Mouse (Mus musculus) liver, embryonic 14.5 days (tissue): ENCODE results near the gene Ddah1. TPM values are rescaled to one million over a fixed set of nuclear protein-coding genes. Genes with fewer than 3 reads are reported as not detected.

Source experiments
- ATAC-seq: fragments of 200-750 bp; cut with Nextera tagmentation; 2 replicates; pipeline ENCODE4 v1.8.0; 2017; ENCODE audit warnings: moderate number of reproducible peaks, mild to moderate bottlenecking, moderate library complexity; ENCODE audit not compliant: insufficient read depth
- DNase-seq, 3 experiments: peaks; one replicate each; pipeline ENCODE4 v3.0.0-alpha.2; 2012 to 2013; ENCODE audit warnings: low read depth in 3 of 3, low spot score in 3 of 3
- H3K27ac ChIP-seq: fragments of 300-500 bp; sonication (generic); 2 replicates; pipeline ENCODE4 v1.5.1; 2014; ENCODE audit warnings: moderate library complexity, mild to moderate bottlenecking, control low read depth, inconsistent platforms
- H3K27me3 ChIP-seq: fragments of 300-500 bp; sonication (generic); 2 replicates; pipeline ENCODE4 v1.6.1; 2014; ENCODE audit warnings: mild to moderate bottlenecking, low read length, moderate library complexity; ENCODE audit not compliant: control insufficient read depth, insufficient read depth
- H3K36me3 ChIP-seq: fragments of 300-500 bp; sonication (generic); replicated peaks from 2 replicates; pipeline ENCODE4 v1.6.1; 2014; ENCODE audit warnings: low read depth; ENCODE audit not compliant: control insufficient read depth, insufficient read depth
- H3K4me1 ChIP-seq, 2 experiments: fragments of 200-500 bp in 1 of 2; fragments of 300-500 bp in 1 of 2; sonication (generic) in 1 of 2; replicated peaks; 2 replicates each; pipeline ENCODE4 v1.6.1; 2012 to 2014; ENCODE audit warnings: antibody characterized with exemption in 1 of 2, inconsistent platforms in 1 of 2, low read length in 1 of 2; ENCODE audit not compliant: control insufficient read depth in 2 of 2, insufficient read depth in 2 of 2
- H3K4me2 ChIP-seq: fragments of 300-500 bp; sonication (generic); 2 replicates; pipeline ENCODE4 v1.6.1; 2014; ENCODE audit warnings: low read depth, mild to moderate bottlenecking, control low read depth, moderate library complexity
- H3K4me3 ChIP-seq, 2 experiments: fragments of 200-500 bp in 1 of 2; fragments of 300-500 bp in 1 of 2; sonication (generic) in 1 of 2; 2 replicates each; pipeline ENCODE4 v1.5.1; 2012 to 2014; ENCODE audit warnings: low read depth in 2 of 2, low read length in 2 of 2, mild to moderate bottlenecking in 2 of 2, control low read depth in 1 of 2, inconsistent platforms in 1 of 2, moderate library complexity in 1 of 2; ENCODE audit not compliant: insufficient read depth in 1 of 2
- H3K9ac ChIP-seq: fragments of 300-500 bp; sonication (generic); replicated peaks from 2 replicates; pipeline ENCODE4 v1.6.1; 2014; ENCODE audit warnings: mild to moderate bottlenecking, control low read depth, moderate library complexity
- H3K9me3 ChIP-seq: fragments of 300-500 bp; sonication (generic); 2 replicates; pipeline ENCODE4 v1.6.1; 2016; ENCODE audit warnings: low read length, mixed read lengths; ENCODE audit not compliant: control insufficient read depth
- CTCF ChIP-seq: IDR thresholded peaks from 2 replicates; pipeline ENCODE4 v1.5.1; 2016; ENCODE audit warnings: antibody characterized with exemption, low read depth, control low read depth
- EP300 ChIP-seq: IDR thresholded peaks from 2 replicates; pipeline ENCODE4 v1.6.1; 2016; ENCODE audit warnings: antibody characterized with exemption, low read depth
- WGBS: fragments of 180-500 bp; shearing (Covaris S2); extraction: QIAGEN DNeasy Blood & Tissue Kit; methylation state at CpG from one replicate; pipeline ENCODE4 v1.1.7; 2014; ENCODE audit not compliant: insufficient replicate concordance; 5-methylcytosine and 5-hydroxymethylcytosine counted together
- polyA plus RNA-seq, 2 experiments: library from polyadenylated mRNA; depleted of rRNA in 1 of 2; stranded (reverse) in 1 of 2; unstranded in 1 of 2; fragments of >200 nt; fragmentation: Nextera tagmentation in 1 of 2; extraction: Ambion mirVana in 1 of 2; gene quantifications; 2 replicates each; pipeline versions ENCODE4 v1.2.1 to v1.2.3; 2012 to 2014

The Ddah1 gene
- polyA plus RNA-seq, 2 experiments = 15.6 to 32.1 TPM

DNA sequence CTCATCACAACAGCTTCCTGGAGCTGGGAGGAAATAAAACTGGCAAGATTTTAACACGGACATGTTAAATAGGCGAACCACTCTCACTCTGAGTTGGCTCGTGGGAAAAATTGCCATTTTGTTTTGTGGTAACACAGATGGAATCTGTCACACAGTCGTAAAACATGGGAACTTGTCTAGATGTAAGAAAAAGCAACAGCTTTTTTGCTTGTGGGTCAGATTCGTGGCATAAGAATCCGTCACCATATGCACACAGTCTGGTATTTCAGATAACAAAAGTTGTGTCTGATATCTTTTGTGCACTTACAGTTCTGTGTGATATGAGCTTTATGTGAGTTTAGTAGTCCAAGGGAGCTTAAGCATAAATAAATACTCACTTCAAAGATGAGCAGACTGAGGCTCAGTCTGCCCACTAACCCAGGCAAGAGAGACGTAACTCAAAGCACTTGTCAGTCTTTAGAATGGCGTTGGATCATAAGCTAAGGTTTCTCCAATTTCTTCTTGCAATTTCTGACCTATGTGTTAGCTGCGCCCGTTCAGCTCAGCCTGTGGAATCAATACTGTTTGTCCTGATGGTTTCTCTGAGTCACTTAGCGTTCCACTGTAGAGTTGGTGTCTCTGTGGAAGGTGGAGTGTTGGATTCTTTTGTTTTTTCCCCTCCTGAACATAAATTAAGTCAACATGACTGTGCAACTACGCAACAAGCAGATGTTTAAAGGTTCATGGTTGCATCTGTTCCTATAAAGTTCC is 83.7 kb downstream of the Ddah1 start:
- no peak overlapping the region for H3K4me3 ChIP-seq
- DNase-seq (no peak), ATAC-seq (no peak)
- no peak overlapping the region for H3K27ac ChIP-seq
- no peaks in the 10 kb centered on the region for H3K9me3 ChIP-seq
- 45% methylated on average over 12 of the region's 12 CpGs for WGBS
- no peak overlapping the region for H3K4me2 ChIP-seq
- no peak overlapping the region for H3K9ac ChIP-seq
- H3K36me3 ChIP-seq = no peaks in the 10 kb centered on the region
- H3K4me1 ChIP-seq = peaks cover 0 to 12% of the 10 kb centered on the region in 2 experiments; a peak in 1 of 4 replicates
- no peak for TF ChIP-seq CTCF
- H3K27me3 ChIP-seq = no peaks in the 10 kb centered on the region

DNA sequence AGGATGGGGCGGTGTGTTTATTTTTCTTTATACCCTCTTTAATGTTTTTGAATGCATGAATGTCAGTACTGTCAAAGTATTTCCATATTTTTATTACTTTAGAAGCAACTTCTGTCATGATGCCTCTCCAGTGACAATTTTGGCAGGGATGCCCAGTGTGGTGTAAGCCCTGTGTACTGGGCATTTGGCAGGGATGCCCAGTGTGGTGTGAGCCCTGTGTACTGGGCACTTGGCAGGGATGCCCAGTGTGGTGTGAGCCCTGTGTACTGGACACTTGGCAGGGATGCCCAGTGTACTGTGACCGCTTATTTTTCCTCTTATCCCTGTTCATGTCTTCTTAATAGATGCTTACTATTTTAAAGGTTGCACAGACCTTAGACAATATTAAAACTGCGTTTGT is 85.4 kb downstream of the Ddah1 start:
- 69% methylated on average over 3 of the region's 3 CpGs for WGBS
- Histone ChIP-seq H3K27me3 (no peaks in the 10 kb centered on the region), H3K4me2 (no peak overlapping the region), H3K27ac (no peak overlapping the region), H3K4me3 (no peak overlapping the region), H3K4me1 (peaks cover 0 to 10% of the 10 kb centered on the region in 2 experiments; a peak in 1 of 4 replicates), H3K9me3 (no peaks in the 10 kb centered on the region), H3K9ac (no peak overlapping the region), H3K36me3 (no peaks in the 10 kb centered on the region)
- DNase-seq (no peak), ATAC-seq (no peak)
- TF ChIP-seq EP300 (no peak), CTCF (no peak)

DNA sequence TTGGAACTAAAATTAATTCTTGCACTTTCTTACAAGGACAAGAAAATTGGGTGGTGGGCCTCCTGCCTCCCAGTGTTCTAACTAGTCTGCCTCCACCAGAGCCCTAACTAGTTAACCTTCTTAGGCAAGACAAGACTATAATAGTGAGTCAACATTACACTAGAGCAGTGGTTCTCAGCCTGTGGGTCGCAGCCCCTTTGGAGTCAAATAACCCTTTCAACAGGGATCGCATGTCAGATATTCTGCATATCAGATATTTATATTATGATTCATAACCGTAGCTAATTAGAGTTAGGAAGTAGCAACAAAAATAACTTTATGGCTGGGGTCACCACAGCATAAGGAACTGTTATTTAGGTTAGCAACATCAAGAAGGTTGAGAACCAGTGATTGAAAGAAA is 86.4 kb downstream of the Ddah1 start:
- ATAC-seq = no peak
- 67% methylated on average over 3 of the region's 3 CpGs for WGBS
- Histone ChIP-seq H3K9ac (no peak overlapping the region), H3K4me3 (no peak overlapping the region), H3K4me1 (peaks cover 0 to 10% of the 10 kb centered on the region in 2 experiments; a peak in 1 of 4 replicates), H3K27me3 (no peaks in the 10 kb centered on the region), H3K4me2 (no peak overlapping the region), H3K36me3 (no peaks in the 10 kb centered on the region), H3K9me3 (no peaks in the 10 kb centered on the region), H3K27ac (no peak overlapping the region)
- DNase-seq = no peak
- TF ChIP-seq CTCF = no peak
- TF ChIP-seq EP300 = no peak

DNA sequence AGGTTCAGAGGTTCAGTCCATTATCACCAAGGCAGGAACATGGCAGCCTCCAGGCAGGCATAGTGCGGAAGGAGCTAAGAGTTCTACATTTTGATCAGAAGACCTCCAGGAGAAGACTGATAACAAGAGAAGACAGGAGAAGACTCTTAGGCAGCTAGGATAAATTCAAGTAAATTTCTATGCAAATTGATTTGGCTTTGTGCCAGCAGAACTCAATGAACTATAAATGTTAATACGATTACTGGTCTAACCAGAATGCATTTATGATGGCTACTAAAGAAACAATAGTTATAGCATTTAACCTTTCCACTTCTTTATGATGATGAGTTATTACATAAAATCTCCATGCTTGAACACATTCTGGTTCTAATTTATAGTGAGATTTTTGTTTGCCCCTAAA is 87.8 kb downstream of the Ddah1 start:
- no peaks in the 10 kb centered on the region for H3K36me3 ChIP-seq
- H3K9ac ChIP-seq = no peak overlapping the region
- H3K27me3 ChIP-seq = no peaks in the 10 kb centered on the region
- DNase-seq = no peak
- H3K4me1 ChIP-seq = peaks cover 0 to 10% of the 10 kb centered on the region in 2 experiments; a peak in 1 of 4 replicates
- ATAC-seq = no peak
- no peak overlapping the region for H3K4me2 ChIP-seq
- no peaks in the 10 kb centered on the region for H3K9me3 ChIP-seq
- H3K27ac ChIP-seq = no peak overlapping the region
- WGBS = 76% methylated on average over 2 of the region's 2 CpGs
- no peak overlapping the region for H3K4me3 ChIP-seq
- TF ChIP-seq CTCF = no peak
- no peak for TF ChIP-seq EP300

DNA sequence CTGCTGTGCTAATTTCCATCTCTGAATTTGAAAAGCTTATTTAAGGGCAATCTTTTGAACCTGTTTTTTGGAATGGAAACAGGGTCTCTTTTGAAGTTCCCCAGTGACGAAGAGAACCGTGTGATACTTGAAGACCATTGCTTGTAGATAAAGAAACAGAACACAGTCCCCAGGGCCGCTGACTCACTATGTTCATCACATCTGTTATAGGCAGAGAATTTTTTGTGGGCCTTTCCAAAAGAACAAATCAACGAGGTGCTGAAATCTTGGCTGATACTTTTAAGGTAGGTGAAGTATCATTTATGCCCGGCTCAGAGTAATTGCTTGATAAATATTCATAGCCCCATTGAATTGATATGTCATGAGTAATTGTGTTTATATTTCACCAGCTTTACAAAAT is 93.6 kb downstream of the Ddah1 start:
- Histone ChIP-seq H3K27ac (no peak overlapping the region), H3K9ac (no peak overlapping the region), H3K36me3 (no peaks in the 10 kb centered on the region), H3K4me2 (no peak overlapping the region), H3K27me3 (no peaks in the 10 kb centered on the region), H3K4me3 (no peak overlapping the region), H3K4me1 (no peaks in the 10 kb centered on the region), H3K9me3 (no peaks in the 10 kb centered on the region)
- TF ChIP-seq CTCF (no peak), EP300 (no peak)
- ATAC-seq (no peak), DNase-seq (no peak)
- 55% methylated on average over 5 of the region's 5 CpGs for WGBS
